Mouse (Mus musculus) MEL-GATA-1-ER (cell line): Measurements from ENCODE around the gene Ell3.

Experiments used
- DNase-seq: peaks from one replicate; pipeline ENCODE4 v3.0.0-alpha.2; 2012; ENCODE audit warnings: low read depth; ENCODE audit errors: extremely low read depth

Ell3 gene

GRCm38 (mm10) chr2:121396624-121397023, 47.5 kb downstream of the Ell3 start:
- peak; percentile 46 for DNase-seq
